Mouse (Mus musculus) urinary bladder, adult 2 months (tissue): ENCODE measurements around the gene Elavl4. TPM values are rescaled to one million over a fixed set of nuclear protein-coding genes. Genes with fewer than 3 reads are reported as not detected.

ENCODE experiments used
- DNase-seq: peaks from one replicate; pipeline ENCODE4 v3.0.0; 2022; ENCODE audit warnings: low spot score
- polyA plus RNA-seq: library from polyadenylated mRNA; depleted of rRNA; stranded (reverse); fragments of >200 nt; gene quantifications from 2 replicates; pipeline ENCODE4 v1.2.3, GENCODE M21; 2012; rRNA removed

Elavl4 gene
- polyA plus RNA-seq: 0.14 and 0.15 TPM in 2 replicates

- peak; percentile 33 for DNase-seq
Observed at GRCm38 (mm10) chr4:110351178-110352000, at the start of gene Elavl4. Elavl4 (minus strand) TSS chr4:110351909.

- DNase-seq: peak; percentile 18
Observed at GRCm38 (mm10) chr4:110397618-110398045, 45.9 kb upstream of the Elavl4 start, which contains the start of gene Agbl4. Agbl4 (plus strand) TSS chr4:110397661.

GRCm38 (mm10) chr4:110396221-110396620 lies 44.5 kb upstream of the Elavl4 start:
- no peak for DNase-seq

DNA sequence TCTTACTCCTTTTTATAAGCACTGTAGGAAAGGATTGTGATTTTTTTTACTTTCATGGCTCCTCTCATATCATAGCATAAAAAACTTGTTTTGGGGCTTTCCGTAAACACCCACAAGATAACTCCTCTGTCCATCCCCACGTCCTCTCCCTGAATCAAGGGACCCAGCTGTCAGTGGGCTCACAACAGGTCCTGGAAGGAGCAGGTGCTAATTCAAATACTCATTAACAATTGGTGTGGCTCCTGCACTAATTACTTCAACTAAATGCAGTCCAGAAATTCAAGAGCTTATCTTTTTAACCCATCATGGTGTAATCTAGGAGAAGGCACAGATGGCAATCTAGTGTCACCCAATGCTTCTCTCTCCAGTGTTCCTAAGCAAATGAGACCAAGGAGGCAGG lies 8.9 kb upstream of the Elavl4 start:
- DNase-seq: no peak

GRCm38 (mm10) chr4:110352001-110352369 lies 276 bp upstream of the Elavl4 start:
- DNase-seq: no peak

DNA sequence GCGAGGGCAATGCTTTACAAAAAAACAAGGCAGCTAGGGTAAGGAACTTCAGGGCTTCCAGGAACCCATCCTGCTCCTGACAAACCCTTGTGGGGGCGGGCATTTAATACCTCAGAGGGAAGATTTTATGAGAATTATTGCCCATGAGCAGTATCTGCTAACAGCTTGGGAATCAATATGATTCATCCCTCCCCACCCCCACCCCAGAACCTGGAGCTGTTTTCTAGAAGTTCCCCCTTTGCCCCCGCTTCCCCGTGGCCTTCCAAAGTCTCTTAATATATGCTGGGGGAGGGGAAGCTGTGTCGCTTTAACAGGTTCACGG lies 892 bp downstream of the Elavl4 start:
- no peak for DNase-seq

DNA sequence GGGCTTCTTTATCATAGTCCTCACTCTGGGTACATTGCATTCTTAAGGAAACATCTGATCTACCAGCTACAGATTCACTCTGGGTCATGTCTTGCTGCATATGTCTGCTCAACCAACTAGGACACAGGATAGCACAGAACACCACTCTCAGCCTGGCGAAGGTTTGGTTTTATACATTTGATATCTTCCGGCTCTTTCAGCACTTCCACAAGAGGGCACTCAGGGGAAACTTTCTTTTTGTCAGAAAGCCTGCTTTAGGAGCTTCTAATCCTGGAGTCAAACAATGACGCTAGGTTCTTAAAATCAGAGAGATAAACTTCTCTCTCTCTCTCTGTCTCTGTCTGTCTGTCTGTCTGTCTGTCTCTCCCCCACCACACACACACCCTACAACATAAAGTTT lies 27.8 kb downstream of the Elavl4 start:
- DNase-seq: no peak

DNA sequence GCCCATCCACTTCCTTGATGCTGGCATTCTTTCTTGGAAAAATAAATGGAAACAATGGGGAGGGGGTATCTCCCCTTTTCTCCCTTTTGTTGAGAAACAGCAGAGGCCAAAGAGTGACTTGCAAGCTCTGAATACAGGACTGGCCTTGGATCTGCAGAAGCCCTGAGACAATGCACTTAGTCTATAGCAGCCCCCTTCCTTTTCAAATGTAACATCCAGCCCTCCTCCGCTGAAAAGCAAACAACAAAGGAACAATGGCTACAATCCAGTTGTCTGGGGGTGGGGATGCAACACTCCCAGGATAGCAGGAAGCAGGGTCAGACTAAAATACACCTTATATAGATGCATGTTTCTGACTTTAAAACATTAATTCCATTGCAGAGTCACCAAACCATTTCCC lies 39.6 kb downstream of the Elavl4 start:
- no peak for DNase-seq

GRCm38 (mm10) chr4:110306972-110307371 lies 44.7 kb downstream of the Elavl4 start:
- DNase-seq: no peak

DNA sequence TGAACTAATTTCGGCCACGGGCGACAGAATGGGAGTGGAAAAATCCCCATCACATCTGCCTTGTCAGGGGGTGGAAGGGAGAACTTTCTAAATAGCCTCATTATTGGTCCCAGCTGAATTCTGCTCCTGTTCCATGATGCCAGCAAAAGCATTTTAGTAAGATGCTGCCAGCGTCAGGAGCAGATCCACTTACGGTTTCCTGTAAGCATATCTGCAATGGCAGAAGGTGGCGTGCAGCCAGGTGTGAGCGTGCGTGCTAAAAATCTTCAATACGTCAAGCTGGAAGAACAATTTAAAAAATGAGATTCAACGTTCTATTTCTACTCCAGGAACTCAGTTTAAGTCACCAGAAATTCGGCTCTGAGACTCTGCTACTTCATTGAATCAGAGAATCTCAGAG lies 45.1 kb downstream of the Elavl4 start:
- no peak for DNase-seq

GRCm38 (mm10) chr4:110295793-110296192 lies 55.9 kb downstream of the Elavl4 start:
- no peak for DNase-seq

DNA sequence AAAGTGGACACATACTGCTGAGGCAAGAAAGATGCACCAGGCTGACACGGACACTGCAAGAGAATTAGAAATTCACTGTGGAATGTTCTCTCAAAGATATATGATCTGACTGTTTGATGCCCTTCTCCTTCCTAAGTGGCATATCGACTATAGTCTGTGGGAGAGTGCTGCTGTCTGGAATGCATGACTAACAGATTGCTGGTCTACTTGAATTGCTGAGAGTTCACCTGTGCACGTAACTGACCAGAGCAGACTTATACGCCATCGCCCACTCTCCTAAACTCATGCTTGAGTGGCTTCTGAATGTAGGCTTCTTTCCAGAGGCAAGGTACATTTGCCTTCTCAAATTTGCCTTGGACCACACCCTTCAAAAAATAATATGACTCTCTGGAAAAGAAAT lies 58.5 kb downstream of the Elavl4 start:
- no peak for DNase-seq

- DNase-seq: no peak
Observed at GRCm38 (mm10) chr4:110292471-110292870, 59.2 kb downstream of the Elavl4 start.

- DNase-seq: no peak
Observed at GRCm38 (mm10) chr4:110290544-110291095, 61.1 kb downstream of the Elavl4 start.

GRCm38 (mm10) chr4:110290056-110290455 lies 61.7 kb downstream of the Elavl4 start:
- no peak for DNase-seq

- no peak for DNase-seq
Observed at GRCm38 (mm10) chr4:110287412-110288067, 64.2 kb downstream of the Elavl4 start.

- no peak for DNase-seq
Observed at GRCm38 (mm10) chr4:110286841-110287240, 64.9 kb downstream of the Elavl4 start.

- DNase-seq: no peak
Observed at GRCm38 (mm10) chr4:110286371-110286781, 65.3 kb downstream of the Elavl4 start.

DNA sequence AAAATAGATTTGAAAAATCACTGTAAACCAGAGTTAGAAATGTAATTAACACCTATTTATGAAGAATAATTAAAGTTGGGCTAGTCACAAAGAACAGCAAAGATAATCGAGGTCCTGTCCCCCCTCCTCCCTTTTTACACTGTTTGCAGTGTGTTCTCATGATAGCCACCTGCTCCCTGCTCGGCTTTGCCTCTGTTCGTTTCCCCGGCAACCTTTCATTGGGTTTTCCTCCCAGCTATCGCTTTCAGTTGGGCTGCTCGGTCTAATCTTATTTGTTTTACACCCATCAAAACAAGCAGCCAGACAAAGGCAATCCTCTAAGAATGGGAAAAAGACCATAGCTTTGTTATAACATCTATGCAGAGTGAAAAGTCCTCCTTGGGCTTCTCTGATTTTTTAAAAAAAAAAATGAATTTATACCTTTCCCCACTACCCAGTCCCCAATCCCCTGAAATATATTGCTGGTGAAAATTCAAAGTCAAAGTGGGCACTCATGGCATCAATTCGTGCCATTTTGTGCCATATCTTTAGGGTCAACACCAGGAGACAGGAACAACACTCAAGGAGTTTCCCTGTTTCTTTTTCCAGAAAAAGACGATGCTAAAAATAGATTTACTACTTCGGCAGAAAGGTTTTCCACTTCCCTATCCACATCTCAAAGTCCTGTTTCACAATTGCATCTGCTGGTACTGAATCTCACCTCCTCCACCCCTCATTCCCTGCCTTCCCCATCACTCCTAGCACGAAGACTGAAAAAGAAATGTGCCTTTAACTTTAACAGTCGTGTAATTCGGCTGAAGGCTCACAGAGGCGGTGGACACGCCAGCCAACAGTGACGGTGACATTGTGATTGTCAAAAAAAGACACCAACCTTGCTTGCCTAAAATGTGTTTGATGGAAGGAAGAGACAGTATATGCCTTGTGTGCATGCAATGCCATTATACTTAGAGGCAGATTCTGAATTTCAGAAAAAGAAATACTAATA lies 66.1 kb downstream of the Elavl4 start:
- DNase-seq: no peak

DNA sequence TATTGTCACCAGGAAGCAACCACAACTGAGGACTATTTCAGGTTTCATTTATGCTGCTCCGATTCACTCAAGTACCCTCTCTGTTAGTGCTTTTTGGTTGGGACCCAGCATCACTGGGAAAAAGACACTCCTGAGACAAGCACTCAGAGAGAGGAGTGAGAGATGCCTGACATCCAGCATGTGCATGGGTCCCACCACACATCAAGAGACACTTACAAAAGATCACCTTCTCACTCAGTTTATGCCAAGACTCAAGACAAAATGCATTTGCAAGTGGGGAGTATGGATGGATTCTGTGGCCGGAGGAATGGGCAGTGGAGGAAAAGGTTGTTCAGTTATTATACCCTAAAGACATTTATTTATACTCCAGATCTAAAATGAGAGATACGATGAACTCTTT lies 67.3 kb downstream of the Elavl4 start:
- no peak for DNase-seq

- DNase-seq: no peak
Observed at GRCm38 (mm10) chr4:110270046-110270445, 81.7 kb downstream of the Elavl4 start.
